Mouse (Mus musculus): ENCODE results near the gene Acot4. TPM values are rescaled to one million over a fixed set of nuclear protein-coding genes. Genes with fewer than 3 reads are reported as not detected.
"Not testable (repeated sequence)": the region's sequence is repeated elsewhere in the genome, so short reads cannot be mapped to it uniquely, and the experiment has no call there.

The Acot4 gene
- polyA plus RNA-seq, 1 experiment from 2014 or later: 0.27 TPM

DNA sequence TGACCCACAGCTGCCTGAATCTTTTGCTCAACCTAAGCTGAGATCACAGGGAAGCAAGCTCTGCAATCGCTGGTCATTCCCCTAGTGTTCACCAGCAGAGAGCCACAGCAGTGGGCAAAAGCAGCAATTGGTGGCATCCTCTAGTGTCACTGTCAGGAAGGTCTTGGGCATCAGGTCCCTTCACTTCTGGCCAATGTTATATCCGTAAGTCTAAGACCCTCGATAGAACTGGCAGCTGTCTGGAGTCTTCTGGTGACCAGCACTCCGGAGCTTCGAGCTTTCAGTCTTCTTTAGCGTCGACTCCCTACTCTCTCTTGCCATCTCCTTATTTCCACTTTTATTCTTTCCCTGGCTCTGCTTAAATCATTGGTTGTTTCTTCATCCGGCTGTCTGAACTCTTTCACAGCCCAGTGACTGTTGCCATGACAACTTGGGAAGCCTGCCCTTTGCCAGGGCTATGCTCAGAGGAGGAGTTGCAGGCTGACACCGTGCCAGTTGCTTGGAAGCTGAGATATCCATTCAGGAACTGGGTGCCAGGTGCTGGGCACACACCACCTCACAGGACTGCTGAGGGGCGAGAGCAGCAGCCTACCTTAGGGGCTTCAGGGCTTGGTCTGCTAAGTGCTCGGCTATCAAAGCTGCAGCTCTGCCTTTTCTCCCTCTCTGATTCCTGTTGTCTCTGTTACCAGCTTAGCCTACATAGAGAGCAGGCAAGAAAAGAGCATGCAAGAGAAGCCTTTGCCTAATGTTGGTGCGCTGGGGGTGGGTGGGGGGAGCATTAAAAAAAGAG lies 26.7 kb upstream of the Acot4 start:
- 15% methylated on average over 12 of the region's 12 CpGs for WGBS
- H3K4me2 ChIP-seq (replicated peaks): peak overlapping the region; percentile 44
- H3K36me3 ChIP-seq: no peaks in the 10 kb centered on the region
- H3K4me3 ChIP-seq: peak overlapping the region; percentile 48
- no peaks in the 10 kb centered on the region for H3K9me3 ChIP-seq
- no peaks in the 10 kb centered on the region for H3K27me3 ChIP-seq
- peak overlapping the region; percentile 83 for H3K27ac ChIP-seq (replicated peaks)
- ATAC-seq (replicated peaks): peak; percentile 69
- peak overlapping the region; percentile 36; the same call in 1 of the 2 replicates for H3K9ac ChIP-seq (replicated peaks)
- H3K4me1 ChIP-seq: peaks cover 42% of the 10 kb centered on the region

DNA sequence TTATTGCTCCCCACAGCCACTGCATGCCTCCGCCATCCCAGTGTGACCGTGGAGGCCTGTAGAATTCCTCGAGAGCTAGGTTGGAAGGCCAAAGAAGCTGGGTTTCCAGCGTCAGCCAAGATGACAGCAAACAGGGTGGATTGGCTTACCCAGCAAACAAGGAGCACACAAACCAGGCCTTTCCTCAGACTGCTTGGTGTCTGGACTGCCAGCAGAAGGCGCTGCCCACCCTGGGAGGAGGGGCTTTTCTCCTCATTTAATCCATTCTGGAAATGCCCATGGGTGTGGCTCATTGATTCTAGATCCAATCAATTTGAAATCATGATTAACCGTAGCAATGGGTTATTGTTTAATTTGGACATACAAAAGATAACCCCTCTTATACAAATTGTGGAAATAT lies 25.0 kb upstream of the Acot4 start:
- Histone ChIP-seq H3K4me1 (peaks cover 42% of the 10 kb centered on the region), H3K27ac (replicated peaks) (no peak overlapping the region), H3K4me3 (no peak overlapping the region), H3K9me3 (no peaks in the 10 kb centered on the region), H3K4me2 (replicated peaks) (no peak overlapping the region), H3K9ac (replicated peaks) (no peak overlapping the region), H3K27me3 (no peaks in the 10 kb centered on the region), H3K36me3 (no peaks in the 10 kb centered on the region)
- WGBS: 63% methylated on average over 6 of the region's 6 CpGs
- no peak for ATAC-seq (replicated peaks)

DNA sequence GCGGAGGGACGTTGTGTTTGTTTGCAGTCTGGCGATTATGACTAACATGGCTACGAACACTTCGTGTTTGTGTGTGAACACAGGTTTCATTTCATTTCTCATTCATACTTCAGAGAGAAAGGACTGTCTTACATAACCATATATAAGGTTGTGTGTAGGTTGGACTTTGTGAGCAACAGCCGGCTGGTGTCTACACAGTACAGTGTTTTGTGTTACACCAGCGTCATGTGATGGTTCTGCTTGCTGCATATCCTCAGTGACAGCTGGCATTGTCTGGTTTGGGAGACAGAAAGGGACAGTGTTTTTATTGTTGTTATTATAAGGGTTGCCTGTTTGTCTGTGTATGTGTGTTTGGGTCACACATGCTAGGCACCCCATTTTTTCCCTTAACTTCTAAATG lies 24.5 kb upstream of the Acot4 start:
- Histone ChIP-seq H3K36me3 (no peaks in the 10 kb centered on the region), H3K4me2 (replicated peaks) (no peak overlapping the region), H3K9me3 (no peaks in the 10 kb centered on the region), H3K27me3 (no peaks in the 10 kb centered on the region), H3K27ac (replicated peaks) (no peak overlapping the region), H3K9ac (replicated peaks) (no peak overlapping the region), H3K4me3 (no peak overlapping the region), H3K4me1 (peaks cover 38% of the 10 kb centered on the region)
- WGBS: 93% methylated on average over 7 of the region's 7 CpGs
- ATAC-seq (replicated peaks): no peak

DNA sequence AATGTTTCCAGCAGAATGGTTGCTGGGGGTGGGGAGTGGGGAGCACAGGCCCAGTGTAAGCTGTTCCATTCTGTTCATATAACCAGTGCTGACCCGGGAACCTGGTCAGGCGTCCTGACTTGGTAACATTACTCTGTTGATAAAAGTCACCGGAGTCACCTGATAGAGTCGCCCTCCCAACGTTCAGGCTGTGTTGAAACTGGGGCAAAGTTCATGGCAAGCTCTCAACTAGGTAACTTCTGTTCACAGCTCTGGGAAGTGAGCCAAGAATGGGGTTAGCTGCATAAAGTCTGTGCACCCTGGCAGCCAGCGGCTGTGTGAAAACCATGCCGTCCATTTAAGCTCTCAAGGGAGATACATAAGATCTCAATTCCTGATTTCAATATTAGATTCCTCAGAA lies 17.7 kb upstream of the Acot4 start:
- H3K9me3 ChIP-seq; H3K4me3 ChIP-seq; ATAC-seq (replicated peaks); H3K27ac ChIP-seq (replicated peaks); H3K9ac ChIP-seq (replicated peaks); H3K36me3 ChIP-seq; H3K27me3 ChIP-seq; H3K4me1 ChIP-seq; H3K4me2 ChIP-seq (replicated peaks): not testable (repeated sequence)
- WGBS: 52% methylated on average over 7 of the region's 7 CpGs

DNA sequence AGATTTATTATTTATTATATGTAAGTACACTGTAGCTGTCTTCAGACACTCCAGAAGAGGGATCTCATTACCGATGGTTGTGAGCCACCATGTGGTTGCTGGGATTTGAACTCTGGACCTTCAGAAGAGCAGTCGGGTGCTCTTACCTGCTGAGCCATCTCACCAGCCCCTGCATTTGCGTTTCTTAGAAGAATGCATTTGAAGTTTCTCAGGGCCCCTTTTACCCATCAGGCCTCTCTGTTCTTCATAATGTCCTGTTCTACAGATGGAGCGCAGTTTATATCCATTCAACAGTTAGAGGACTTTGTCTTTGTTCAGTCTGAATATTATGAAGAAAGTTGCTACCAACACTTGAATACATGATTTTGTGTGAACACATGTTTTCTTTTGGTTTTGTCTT lies 15.9 kb upstream of the Acot4 start:
- ATAC-seq (replicated peaks): not testable (repeated sequence)
- WGBS: 90% methylated on average over 4 of the region's 4 CpGs

DNA sequence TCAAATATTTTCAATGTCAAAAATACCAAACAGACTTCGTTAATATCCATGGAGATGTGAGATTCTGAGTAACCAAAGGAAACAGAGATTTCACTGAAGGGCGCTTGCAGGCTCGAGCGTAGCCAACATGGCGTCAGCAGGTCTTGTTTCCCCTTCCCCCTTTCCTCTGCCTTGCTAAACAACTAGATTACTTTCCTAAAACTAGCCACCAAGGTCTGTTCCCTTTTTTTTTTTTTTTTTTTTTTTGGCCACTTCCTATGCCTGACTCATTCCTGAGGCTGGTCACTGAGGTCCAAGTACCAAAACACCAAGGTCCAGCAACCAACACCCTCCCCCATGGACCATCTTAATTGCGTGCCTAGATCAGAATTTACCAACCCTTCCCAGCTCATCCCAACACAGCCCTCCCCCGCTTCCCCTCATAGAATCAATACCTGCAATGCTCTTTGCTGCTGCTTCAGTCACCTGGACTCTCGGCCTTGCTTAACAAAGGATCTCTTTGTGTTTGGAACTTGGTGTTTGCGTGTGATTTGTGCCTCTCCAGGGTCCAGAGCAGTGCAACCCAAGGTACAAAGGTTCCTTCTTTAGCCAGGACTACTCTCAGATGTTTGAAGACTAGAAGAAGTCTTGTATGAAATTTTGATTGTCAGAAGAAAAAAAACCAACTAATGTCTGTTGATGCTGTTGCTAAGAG lies 15.0 kb upstream of the Acot4 start:
- WGBS: 87% methylated on average over 9 of the region's 9 CpGs
- ATAC-seq (replicated peaks): no peak
- H3K4me2 ChIP-seq (replicated peaks): no peak overlapping the region

More for the DNA sequence above, 15.9 kb upstream of the Acot4 start:
- H3K4me1 ChIP-seq; H3K4me2 ChIP-seq (replicated peaks); H3K36me3 ChIP-seq; H3K27me3 ChIP-seq; H3K4me3 ChIP-seq; H3K9ac ChIP-seq (replicated peaks); H3K27ac ChIP-seq (replicated peaks); H3K9me3 ChIP-seq: not testable (repeated sequence)

DNA sequence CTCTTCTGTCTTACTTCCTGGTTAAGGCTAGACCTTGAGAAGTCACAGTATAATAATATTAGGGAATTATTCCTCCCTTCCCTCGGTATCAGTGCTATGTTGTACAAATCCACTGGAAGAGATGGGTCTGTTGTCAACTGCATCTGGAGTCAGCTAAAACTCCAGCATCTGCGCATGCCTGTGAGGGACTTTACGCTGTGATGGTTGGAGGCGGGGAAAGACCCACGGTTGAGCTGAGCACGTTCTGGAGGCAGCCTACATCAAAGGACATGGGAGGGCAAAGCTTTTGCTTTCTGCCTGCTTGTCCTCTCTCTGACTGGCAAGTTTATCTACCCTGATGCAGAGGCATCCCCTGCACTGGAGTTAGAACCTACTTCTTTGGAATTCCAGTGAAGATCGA lies 12.3 kb upstream of the Acot4 start:
- Histone ChIP-seq H3K27me3 (no peaks in the 10 kb centered on the region), H3K4me1 (no peaks in the 10 kb centered on the region), H3K36me3 (no peaks in the 10 kb centered on the region), H3K27ac (replicated peaks) (no peak overlapping the region), H3K9me3 (no peaks in the 10 kb centered on the region), H3K4me3 (no peak overlapping the region), H3K4me2 (replicated peaks) (no peak overlapping the region), H3K9ac (replicated peaks) (no peak overlapping the region)
- ATAC-seq (replicated peaks): no peak
- 85% methylated on average over 7 of the region's 7 CpGs for WGBS

More for the DNA sequence above, 15.0 kb upstream of the Acot4 start:
- no peak overlapping the region for H3K4me3 ChIP-seq
- no peaks in the 10 kb centered on the region for H3K27me3 ChIP-seq
- H3K9me3 ChIP-seq: no peaks in the 10 kb centered on the region
- H3K36me3 ChIP-seq: no peaks in the 10 kb centered on the region
- H3K4me1 ChIP-seq: peaks cover 2% of the 10 kb centered on the region; the same call in 1 of the 2 replicates
- no peak overlapping the region for H3K27ac ChIP-seq (replicated peaks)
- no peak overlapping the region for H3K9ac ChIP-seq (replicated peaks)

DNA sequence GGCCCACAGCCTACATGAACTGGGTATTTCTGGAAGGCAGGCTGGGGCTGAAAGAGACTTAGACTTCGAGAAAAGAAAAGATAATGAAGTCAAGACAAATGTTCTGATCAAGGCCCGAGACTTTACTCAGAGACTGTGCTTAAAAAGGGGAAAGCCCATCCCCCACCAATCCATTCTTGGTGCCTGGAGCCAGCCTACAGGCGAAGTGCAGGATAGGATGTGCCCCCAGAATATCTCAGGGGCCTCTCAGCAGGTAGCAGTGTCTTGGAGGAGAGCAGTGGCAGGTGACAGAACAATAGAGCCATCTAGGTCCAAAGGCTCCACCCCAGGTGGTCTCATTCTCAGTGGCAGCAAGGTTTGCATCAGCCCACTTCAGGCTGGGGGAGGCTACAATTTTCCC lies 9.9 kb upstream of the Acot4 start:
- not testable (repeated sequence) for H3K4me2 ChIP-seq (replicated peaks); H3K4me1 ChIP-seq; H3K27me3 ChIP-seq; H3K27ac ChIP-seq (replicated peaks); H3K9ac ChIP-seq (replicated peaks); H3K9me3 ChIP-seq; ATAC-seq (replicated peaks); H3K36me3 ChIP-seq; H3K4me3 ChIP-seq
- 36% methylated on average over 3 of the region's 3 CpGs for WGBS

DNA sequence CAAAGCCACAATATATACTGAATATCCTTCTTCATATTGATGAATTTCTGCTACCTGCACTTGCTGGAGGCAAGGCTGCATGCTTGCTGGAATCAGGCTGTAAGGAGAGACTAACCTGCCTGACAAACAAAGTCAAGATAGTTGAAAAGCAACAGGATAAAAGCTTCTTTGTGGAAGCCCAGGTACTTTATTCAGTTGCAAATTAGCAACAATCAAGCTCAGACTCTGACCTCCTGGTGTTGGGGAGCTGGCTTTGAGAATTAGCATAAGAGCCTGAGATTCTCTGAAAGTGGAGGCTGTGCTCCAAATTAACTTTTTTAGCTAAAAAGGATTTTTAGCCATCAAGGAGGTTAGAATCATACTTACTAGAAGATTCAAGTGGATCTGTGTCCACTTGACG lies 9.1 kb upstream of the Acot4 start:
- H3K4me2 ChIP-seq (replicated peaks): not testable (repeated sequence)
- WGBS: 81% methylated on average over 1 of the region's 1 CpGs

DNA sequence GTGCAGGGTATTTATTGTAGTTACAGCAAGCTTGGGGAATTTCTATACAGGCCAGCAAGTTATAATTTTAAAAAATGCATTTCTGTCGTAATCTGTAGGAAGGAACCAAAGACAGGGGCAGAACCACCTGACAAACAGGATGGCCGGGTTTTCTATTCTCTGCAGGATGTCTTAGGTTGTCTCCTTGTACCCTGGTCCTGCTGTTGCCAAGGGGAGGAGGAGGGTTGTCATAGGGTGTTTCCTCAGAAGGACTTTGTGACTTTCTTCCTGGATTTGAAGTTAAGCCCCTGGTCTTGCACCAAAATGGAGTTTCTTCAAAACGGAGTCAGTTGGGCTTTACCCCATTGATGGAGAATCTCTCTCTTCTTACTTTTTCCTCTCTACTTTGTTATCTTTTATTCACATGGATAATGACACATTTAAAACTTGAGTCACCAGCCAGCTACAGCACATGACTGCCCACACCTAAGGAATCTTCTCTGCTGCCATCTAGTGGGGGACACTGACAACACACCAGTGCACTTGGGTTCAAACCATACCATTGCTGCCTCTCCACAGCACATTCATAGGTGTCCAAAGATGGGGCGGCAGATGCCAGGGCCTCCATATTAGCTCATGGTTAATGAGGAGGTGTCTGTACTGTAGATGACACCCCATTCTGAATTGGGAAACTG lies 7.4 kb upstream of the Acot4 start:
- Histone ChIP-seq H3K4me2 (replicated peaks) (no peak overlapping the region), H3K36me3 (no peaks in the 10 kb centered on the region), H3K27ac (replicated peaks) (no peak overlapping the region), H3K9ac (replicated peaks) (no peak overlapping the region), H3K4me1 (no peaks in the 10 kb centered on the region), H3K27me3 (no peaks in the 10 kb centered on the region), H3K9me3 (no peaks in the 10 kb centered on the region), H3K4me3 (no peak overlapping the region)
- 68% methylated on average over 4 of the region's 4 CpGs for WGBS
- peak; percentile 70; the same call in 1 of the 2 replicates for ATAC-seq (replicated peaks)

More for the DNA sequence above, 9.1 kb upstream of the Acot4 start:
- H3K9me3 ChIP-seq; H3K27ac ChIP-seq (replicated peaks); H3K9ac ChIP-seq (replicated peaks); ATAC-seq (replicated peaks); H3K36me3 ChIP-seq; H3K4me1 ChIP-seq; H3K27me3 ChIP-seq; H3K4me3 ChIP-seq: not testable (repeated sequence)

DNA sequence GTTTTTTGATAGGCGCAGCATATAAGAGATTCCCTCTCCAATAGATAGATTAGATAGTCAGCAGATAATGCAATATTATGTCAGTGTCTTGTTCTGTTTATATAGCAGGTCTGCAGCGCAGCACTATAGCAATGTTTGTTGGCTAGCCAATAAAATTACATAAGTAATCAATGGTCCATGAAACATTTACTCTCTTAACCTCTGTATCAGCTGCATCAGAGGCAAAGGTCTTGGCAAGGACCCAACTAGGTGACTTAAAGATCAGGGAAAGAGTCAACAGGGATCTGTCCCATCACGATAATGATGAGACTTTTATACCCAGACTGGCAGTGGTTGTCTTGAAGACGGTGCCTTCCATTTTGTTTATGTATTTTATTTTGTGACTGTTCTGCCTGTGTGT lies 5.3 kb upstream of the Acot4 start:
- Histone ChIP-seq H3K27ac (replicated peaks) (no peak overlapping the region), H3K4me2 (replicated peaks) (no peak overlapping the region), H3K36me3 (no peaks in the 10 kb centered on the region), H3K27me3 (no peaks in the 10 kb centered on the region), H3K4me1 (no peaks in the 10 kb centered on the region), H3K9ac (replicated peaks) (no peak overlapping the region), H3K4me3 (no peak overlapping the region), H3K9me3 (no peaks in the 10 kb centered on the region)
- no peak for ATAC-seq (replicated peaks)
- WGBS: 97% methylated on average over 4 of the region's 4 CpGs

DNA sequence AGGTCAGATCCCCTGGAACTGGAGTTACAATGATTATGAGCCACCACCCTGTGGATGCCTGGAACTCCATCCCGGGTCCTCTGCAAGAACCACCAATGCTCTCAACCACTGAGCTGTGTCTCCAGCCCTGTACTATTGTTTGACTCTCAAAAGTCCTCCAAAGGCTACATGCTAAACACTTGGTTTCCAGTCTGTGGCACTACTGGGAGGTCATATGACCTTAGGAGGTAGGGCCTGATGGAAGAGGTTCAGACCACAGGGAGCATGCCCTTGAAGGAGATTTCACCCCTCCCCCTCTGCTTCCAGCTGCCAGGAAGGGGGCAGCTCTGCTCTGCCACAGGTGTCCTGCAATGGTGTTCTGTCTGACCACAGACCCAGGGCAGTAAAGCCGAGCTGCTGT lies 4.9 kb upstream of the Acot4 start:
- H3K4me2 ChIP-seq (replicated peaks); H3K27ac ChIP-seq (replicated peaks); ATAC-seq (replicated peaks); H3K4me3 ChIP-seq; H3K9me3 ChIP-seq; H3K4me1 ChIP-seq; H3K36me3 ChIP-seq; H3K9ac ChIP-seq (replicated peaks); H3K27me3 ChIP-seq: not testable (repeated sequence)
- 89% methylated on average over 2 of the region's 2 CpGs for WGBS

Measured in forebrain, embryonic 15.5 days (tissue).